Comparison of ENCODE assay signal across 20 mouse cellular contexts in genomic region chr1:106468021-106468420, GRCm38 (mm10).
DNase-seq lines count a peak whose midpoint lies in the region; ATAC-seq and TF ChIP-seq lines count a peak whose summit lies in the region.
"Had no signal": no experiment of that assay in that cellular context is flagged by ENCODE, and none has a peak within 500 bp of the region (broad histone marks: within the 10 kb centered on the region; RNA-seq: fewer than 3 reads in every experiment).

No protein-coding gene starts in this region.

- no peaks in the 10 kb centered on the region for H3K79me2 ChIP-seq in MEL (ENCODE audit: control insufficient read depth, insufficient read depth, low read length, poor library complexity)

- peak; percentile 4 for DNase-seq in kidney, adult 2 months
- peak; percentile 63 for DNase-seq in MEL (ENCODE audit: low read depth, low spot score)
- no peak for DNase-seq in liver, embryonic 11.5 days (ENCODE audit: low spot score)
- DNase-seq: adrenal gland, adult 2 months; adrenal gland, adult 8-10 months; adrenal gland, postnatal 10 days; adrenal gland, postnatal 14 days; adrenal gland, postnatal 25 days; adrenal gland, postnatal 36 days; B cell, adult 2 months; cerebellum, adult 11 months; cerebellum, adult 11-12 months; cerebellum, adult 18-20 months; cerebellum, adult 2 months had no signal

- no peak for TF ChIP-seq POLR2A in kidney, adult 2 months (IDR thresholded peaks at IDR 0.05; ENCODE audit: low read depth, low read length)
- TF ChIP-seq POLR2A in MEL (IDR thresholded peaks at IDR 0.05; ENCODE audit: control insufficient read depth in 1 of 2, insufficient read depth in 1 of 2, low read depth in 1 of 2, low read length in 2 of 2, poor library complexity in 1 of 2): no peak

- H3K27me3 ChIP-seq in kidney, adult 2 months (replicated peaks; ENCODE audit: control insufficient read depth, insufficient read depth, low read length): no peaks in the 10 kb centered on the region
- no peaks in the 10 kb centered on the region for H3K27me3 ChIP-seq in kidney, embryonic 14.5 days (ENCODE audit: control insufficient read depth, insufficient read depth, low read length)
- H3K27me3 ChIP-seq in MEL (ENCODE audit: control insufficient read depth in 1 of 2, insufficient read depth in 2 of 2, low read length in 2 of 2): no peaks in the 10 kb centered on the region
- no peaks in the 10 kb centered on the region for H3K27me3 ChIP-seq in liver, embryonic 11.5 days (replicated peaks; ENCODE audit: control insufficient read depth, insufficient read depth, low read length)
- H3K27me3 ChIP-seq: CH12.LX, Patski had no signal

- no peak overlapping the region for H3K9ac ChIP-seq in kidney, embryonic 14.5 days (ENCODE audit: low read depth, low read length)
- H3K9ac ChIP-seq in MEL (ENCODE audit: control insufficient read depth, low read depth, low read length, poor library complexity, severe bottlenecking): no peak overlapping the region
- H3K9ac ChIP-seq in liver, embryonic 11.5 days (ENCODE audit: low read depth, low read length): no peak overlapping the region

- H3K27ac ChIP-seq in kidney, adult 2 months (ENCODE audit: insufficient read depth, low read depth, low read length): no peak overlapping the region
- no peak overlapping the region for H3K27ac ChIP-seq in kidney, embryonic 14.5 days (ENCODE audit: low read depth, low read length)
- H3K27ac ChIP-seq in MEL (ENCODE audit: control insufficient read depth, low read depth, low read length): peak overlapping the region; percentile 6; the same call in 1 of the 2 replicates
- H3K27ac ChIP-seq in liver, embryonic 11.5 days (ENCODE audit: low read depth, low read length): no peak overlapping the region

- no peak for TF ChIP-seq RAD21 in MEL (IDR thresholded peaks at IDR 0.05; ENCODE audit: low read depth, low read length)

- H3K4me1 ChIP-seq in kidney, adult 2 months (ENCODE audit: control insufficient read depth, insufficient read depth, low read length): no peaks in the 10 kb centered on the region
- H3K4me1 ChIP-seq in kidney, embryonic 14.5 days (ENCODE audit: control insufficient read depth, insufficient read depth, low read length): 0 out of 2 replicates have a peak, but pooled peaks cover 5% of the 10 kb centered on the region
- peaks cover 31 to 35% of the 10 kb centered on the region in 2 experiments for H3K4me1 ChIP-seq in MEL (ENCODE audit: control insufficient read depth in 1 of 2, insufficient read depth in 2 of 2, low read length in 2 of 2)
- no peaks in the 10 kb centered on the region; the same call in 1 of the 2 replicates for H3K4me1 ChIP-seq in liver, embryonic 11.5 days (replicated peaks; ENCODE audit: control insufficient read depth, insufficient read depth, low read length)

- H3K4me2 ChIP-seq in kidney, embryonic 14.5 days (replicated peaks; ENCODE audit: low read depth, low read length): no peak overlapping the region
- H3K4me2 ChIP-seq in liver, embryonic 11.5 days: no peak overlapping the region

- ATAC-seq in kidney, embryonic 14.5 days (ENCODE audit: low FRiP score, low TSS enrichment): no peak
- ATAC-seq in liver, embryonic 11.5 days (replicated peaks; ENCODE audit: low FRiP score): no peak
- ATAC-seq: activated CD4-positive, CD25-positive, alpha-beta regulatory T cell, adult 4 months; CD4-positive, CD25-positive, alpha-beta regulatory T cell, adult 4 months; Patski had no signal

- peak in 1 of 2 experiments; percentile 11; a peak in 1 of 4 replicates for TF ChIP-seq EP300 in MEL (IDR thresholded peaks at IDR 0.05; ENCODE audit: low read depth in 1 of 2, low read length in 2 of 2)

- H3K9me3 ChIP-seq in kidney, embryonic 14.5 days (ENCODE audit: control insufficient read depth, low read length): no peaks in the 10 kb centered on the region
- no peaks in the 10 kb centered on the region for H3K9me3 ChIP-seq in MEL (replicated peaks; ENCODE audit: insufficient read depth, low read length)
- no peaks in the 10 kb centered on the region for H3K9me3 ChIP-seq in liver, embryonic 11.5 days (ENCODE audit: control insufficient read depth, low read length)

- WGBS in kidney, adult 2 months: 66% methylated on average over 9 of the region's 9 CpGs
- 83% methylated on average over 9 of the region's 9 CpGs for WGBS in kidney, embryonic 14.5 days
- WGBS in liver, embryonic 11.5 days: 85% methylated on average over 9 of the region's 9 CpGs

- H3K4me3 ChIP-seq in kidney, adult 2 months (ENCODE audit: insufficient read depth, low read depth, low read length): no peak overlapping the region
- no peak overlapping the region for H3K4me3 ChIP-seq in kidney, embryonic 14.5 days (ENCODE audit: low read length)
- no peak overlapping the region; a peak in 1 of 4 replicates for H3K4me3 ChIP-seq in MEL (ENCODE audit: control insufficient read depth in 1 of 2, insufficient read depth in 1 of 2, low read depth in 2 of 2, low read length in 2 of 2)
- no peak overlapping the region for H3K4me3 ChIP-seq in liver, embryonic 11.5 days (ENCODE audit: low read depth, low read length)

- no peaks in the 10 kb centered on the region for H3K36me3 ChIP-seq in kidney, adult 2 months (ENCODE audit: control insufficient read depth, insufficient read depth, low read length)
- no peaks in the 10 kb centered on the region for H3K36me3 ChIP-seq in kidney, embryonic 14.5 days (ENCODE audit: control insufficient read depth, insufficient read depth, low read length)
- H3K36me3 ChIP-seq in MEL (ENCODE audit: control insufficient read depth in 1 of 2, insufficient read depth in 2 of 2, low read length in 2 of 2): peaks cover 0 to 40% of the 10 kb centered on the region in 2 experiments; a peak in 2 of 4 replicates
- no peaks in the 10 kb centered on the region for H3K36me3 ChIP-seq in liver, embryonic 11.5 days (ENCODE audit: control insufficient read depth, insufficient read depth, low read length)
- H3K36me3 ChIP-seq: G1E had no signal

- TF ChIP-seq CTCF in kidney, adult 2 months (conservative IDR thresholded peaks at IDR 0.05; ENCODE audit: insufficient read depth, insufficient read length, low read depth, low read length): no peak
- TF ChIP-seq CTCF in MEL (IDR thresholded peaks at IDR 0.05 in 2 of 3, conservative IDR thresholded peaks at IDR 0.05 in 1 of 3; ENCODE audit: control insufficient read depth in 1 of 3, insufficient read depth in 1 of 3, low read depth in 2 of 3, low read length in 3 of 3, poor library complexity in 1 of 3, severe bottlenecking in 1 of 3): no peak

TF ChIP-seq in MEL, 35 proteins besides CTCF, POLR2A, EP300 and RAD21:
- TF ChIP-seq TCF12 (IDR thresholded peaks at IDR 0.05; ENCODE audit: low read depth, low read length) (0 out of 2 replicates have a peak, but pooled peaks have one; percentile 40), GATA1 (IDR thresholded peaks at IDR 0.05; ENCODE audit: low read depth, low read length) (peak; percentile 47; the same call in 1 of the 2 replicates), HCFC1 (IDR thresholded peaks at IDR 0.05; ENCODE audit: low read depth, low read length) (no peak), UBTF (IDR thresholded peaks at IDR 0.05; ENCODE audit: borderline replicate concordance, insufficient read depth, low read depth, low read length) (no peak), TBP (IDR thresholded peaks at IDR 0.05; ENCODE audit: low read depth, low read length) (peak; percentile 51; the same call in 1 of the 2 replicates), NELFE (IDR thresholded peaks at IDR 0.05; ENCODE audit: low read depth, low read length) (no peak), ELF1 (IDR thresholded peaks at IDR 0.05; ENCODE audit: low read depth, low read length) (no peak), JUND (IDR thresholded peaks at IDR 0.05; ENCODE audit: low read depth, low read length) (no peak), BHLHE40 (IDR thresholded peaks at IDR 0.05; ENCODE audit: borderline replicate concordance, low read depth, low read length) (no peak), TAL1 (IDR thresholded peaks at IDR 0.05; ENCODE audit: low read length) (no peak), NRF1 (IDR thresholded peaks at IDR 0.05; ENCODE audit: insufficient read depth, low read depth, low read length, poor library complexity, severe bottlenecking) (no peak), KAT2A (conservative IDR thresholded peaks at IDR 0.05; ENCODE audit: low read depth, low read length) (no peak), CHD2 (IDR thresholded peaks at IDR 0.05; ENCODE audit: low read length) (no peak), MAX (IDR thresholded peaks at IDR 0.05; ENCODE audit: low read length) (no peak)
